In genomic region chr19:40736680-40737512, GRCm38 (mm10) we compare ENCODE assay signal across 7 mouse cellular contexts. TPM values are rescaled to one million over a fixed set of nuclear protein-coding genes. Genes with fewer than 3 reads are reported as not detected.
DNase-seq lines count a peak whose midpoint lies in the region; ATAC-seq and TF ChIP-seq lines count a peak whose summit lies in the region.

No protein-coding gene starts in this region.

- intact Hi-C loops in gastrocnemius, adult 2 months (cut with DNase I) = no loop called here

- no peaks in the 10 kb centered on the region for H3K36me3 ChIP-seq in hindbrain, embryonic 16.5 days (ENCODE audit: control insufficient read depth, insufficient read depth, low read length)

- H3K27ac ChIP-seq in gastrocnemius, adult 2 months = no peak overlapping the region
- H3K27ac ChIP-seq in hindbrain, embryonic 16.5 days (ENCODE audit: low read depth, low read length) = peak overlapping the region; percentile 86

- peak; percentile 84 for TF ChIP-seq CTCF in gastrocnemius, adult 2 months (IDR thresholded peaks at IDR 0.05)

- no peaks in the 10 kb centered on the region for H3K27me3 ChIP-seq in hindbrain, embryonic 16.5 days (replicated peaks; ENCODE audit: control insufficient read depth, insufficient read depth, low read length)

- peak overlapping the region; percentile 60 for H3K9ac ChIP-seq in hindbrain, embryonic 16.5 days (ENCODE audit: low read depth, low read length)

- DNase-seq in adrenal gland, adult (ENCODE audit: inconsistent age in 2 of 2, low spot score in 1 of 2) = peak; percentile 58 to 75
- peak; percentile 77 for DNase-seq in gastrocnemius, adult 2 months
- DNase-seq in left cerebral cortex, adult 18-20 months (ENCODE audit: low spot score in 2 of 2) = peak; percentile 65 to 84
- DNase-seq in lung, postnatal 4 days = peak; percentile 79 to 80
- DNase-seq in right cerebral cortex, adult 18-20 months = peak; percentile 81

- peaks cover 13% of the 10 kb centered on the region for H3K4me1 ChIP-seq in hindbrain, embryonic 16.5 days (ENCODE audit: control insufficient read depth, insufficient read depth, low read depth, low read length)

- no peaks in the 10 kb centered on the region for H3K9me3 ChIP-seq in hindbrain, embryonic 16.5 days (ENCODE audit: control insufficient read depth, low read length)

- ATAC-seq in common myeloid progenitor, adult 5-6 weeks (replicated peaks; ENCODE audit: low read depth, poor library complexity, severe bottlenecking) = peak; percentile 100
- peak; percentile 96 for ATAC-seq in hindbrain, embryonic 16.5 days

- H3K4me2 ChIP-seq in hindbrain, embryonic 16.5 days (ENCODE audit: low read length) = peak overlapping the region; percentile 53

- H3K4me3 ChIP-seq in gastrocnemius, adult 2 months = no peak overlapping the region; the same call in 1 of the 2 replicates
- H3K4me3 ChIP-seq in hindbrain, embryonic 16.5 days (ENCODE audit: low read length) = peak overlapping the region; percentile 24

- 13% methylated on average over 17 of the region's 17 CpGs for WGBS in hindbrain, embryonic 16.5 days

RNA-seq across cellular contexts. Expression of gene Cc2d2b, which starts 11.7 kb away (rescaled TPM):
- 1.5 and 8.6 TPM in 2 replicates for total RNA-seq in common myeloid progenitor, adult 5-6 weeks (2017)
- not detected for total RNA-seq in gastrocnemius, adult 2 months (2021)
- 0.12 and 0.44 TPM in 2 replicates for polyA plus RNA-seq in hindbrain, embryonic 16.5 days (2015; fragmentation: Nextera tagmentation; extraction: Ambion mirVana)
- total RNA-seq in left cerebral cortex, adult 18-20 months (2021) = 1 to 10 TPM in 1 of 2 experiments, not detected in 1; 1.1 TPM
